8 mouse cellular contexts compared by ENCODE assay signal in the genomic region with DNA sequence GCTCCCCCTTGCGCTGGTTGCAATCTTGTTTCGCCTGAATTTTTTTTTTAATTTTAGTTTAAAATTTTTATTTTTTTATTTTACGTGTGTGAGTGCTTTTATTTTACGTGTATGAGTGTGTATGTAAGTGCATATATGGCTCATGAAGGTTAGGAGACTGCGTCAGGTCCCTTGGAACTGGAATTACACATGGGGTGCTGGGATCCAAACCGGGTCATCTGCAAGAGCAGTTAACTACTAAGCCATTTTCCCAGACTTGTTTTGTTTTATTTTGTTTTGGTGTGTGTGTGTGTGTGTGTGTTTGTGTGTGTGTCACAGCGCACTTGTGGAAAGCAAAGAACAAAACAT. TPM values are rescaled to one million over a fixed set of nuclear protein-coding genes. Genes with fewer than 3 reads are reported as not detected.
DNase-seq lines count a peak whose midpoint lies in the region; ATAC-seq and TF ChIP-seq lines count a peak whose summit lies in the region.

No protein-coding gene starts in this region.

- peaks cover 10% of the 10 kb centered on the region; the same call in 1 of the 2 replicates for H3K36me3 ChIP-seq in heart, embryonic 10.5 days
- H3K36me3 ChIP-seq in CH12.LX (replicated peaks in 1 of 2; ENCODE audit: control insufficient read depth in 1 of 2, insufficient read depth in 1 of 2, low read length in 1 of 2), result peaks cover 0 to 27% of the 10 kb centered on the region in 2 experiments
- no peaks in the 10 kb centered on the region for H3K36me3 ChIP-seq in forebrain, embryonic 16.5 days (ENCODE audit: control insufficient read depth, insufficient read depth)
- no peaks in the 10 kb centered on the region for H3K36me3 ChIP-seq in liver, postnatal 0 days (replicated peaks; ENCODE audit: insufficient read depth, low read length)

- DNase-seq in heart, embryonic 10.5 days (ENCODE audit: low spot score), result no peak
- DNase-seq in heart, postnatal 36 days, result no peak
- no peak for DNase-seq in CH12.LX (ENCODE audit: extremely low read depth)
- DNase-seq in liver, postnatal 0 days, result no peak
- DNase-seq in right cerebral cortex, postnatal 14 days, result no peak
- no peak for DNase-seq in urinary bladder, postnatal 4 days (ENCODE audit: low spot score in 2 of 2)

- in situ Hi-C loops in CH12.LX (cut with MboI; ENCODE audit: low pct_ligation_motif_present, low pct_unique_long_range_greater_than_20kb, low sequenced_read_pairs), result no loop called here

- no peaks in the 10 kb centered on the region for H3K27me3 ChIP-seq in heart, embryonic 10.5 days (ENCODE audit: insufficient read depth, poor library complexity, severe bottlenecking)
- no peaks in the 10 kb centered on the region for H3K27me3 ChIP-seq in CH12.LX (replicated peaks)
- H3K27me3 ChIP-seq in forebrain, embryonic 16.5 days (replicated peaks; ENCODE audit: control insufficient read depth, insufficient read depth, low read length), result no peaks in the 10 kb centered on the region
- H3K27me3 ChIP-seq in liver, postnatal 0 days (ENCODE audit: insufficient read depth, low read length), result no peaks in the 10 kb centered on the region

- TF ChIP-seq CTCF in CH12.LX (conservative IDR thresholded peaks at IDR 0.05 in 1 of 2, IDR thresholded peaks at IDR 0.05 in 1 of 2; ENCODE audit: low read depth in 2 of 2, low read length in 2 of 2), result no peak
- no peak for TF ChIP-seq CTCF in liver, postnatal 0 days (IDR thresholded peaks at IDR 0.05; ENCODE audit: low read depth)

- H3K79me2 ChIP-seq in CH12.LX (replicated peaks; ENCODE audit: control insufficient read depth, extremely low read depth, insufficient read depth, poor library complexity, severe bottlenecking), result peaks cover 13% of the 10 kb centered on the region

- peak; percentile 34 for ATAC-seq in forebrain, embryonic 16.5 days
- ATAC-seq in liver, postnatal 0 days, result no peak
- ATAC-seq in megakaryocyte progenitor cell, adult 5-6 weeks (replicated peaks; ENCODE audit: poor library complexity), result no peak

- TF ChIP-seq RAD21 in CH12.LX (IDR thresholded peaks at IDR 0.05; ENCODE audit: low read depth, low read length), result no peak

- intact Hi-C loops in heart, postnatal 36 days (cut with DNase I), result no loop called here

- H3K4me2 ChIP-seq in CH12.LX (ENCODE audit: insufficient read depth, low read depth, poor library complexity, severe bottlenecking), result peak overlapping the region; percentile 73
- H3K4me2 ChIP-seq in forebrain, embryonic 16.5 days (ENCODE audit: low read length), result peak overlapping the region; percentile 50
- peak overlapping the region; percentile 77 for H3K4me2 ChIP-seq in liver, postnatal 0 days (ENCODE audit: low read depth, low read length)

- no peaks in the 10 kb centered on the region for H3K9me3 ChIP-seq in heart, embryonic 10.5 days
- H3K9me3 ChIP-seq in CH12.LX (replicated peaks; ENCODE audit: low read length), result no peaks in the 10 kb centered on the region
- H3K9me3 ChIP-seq in forebrain, embryonic 16.5 days (ENCODE audit: control insufficient read depth, low read length), result no peaks in the 10 kb centered on the region
- no peaks in the 10 kb centered on the region for H3K9me3 ChIP-seq in liver, postnatal 0 days (ENCODE audit: low read length)

- peak overlapping the region; percentile 92 for H3K27ac ChIP-seq in heart, embryonic 10.5 days
- no peak overlapping the region for H3K27ac ChIP-seq in CH12.LX (ENCODE audit: insufficient read depth, low read depth)
- 0 out of 2 replicates have a peak overlapping the region, but pooled peaks have one; percentile 39 for H3K27ac ChIP-seq in forebrain, embryonic 16.5 days (ENCODE audit: low read length)
- 0 out of 2 replicates have a peak overlapping the region, but pooled peaks have one; percentile 99 for H3K27ac ChIP-seq in liver, postnatal 0 days (ENCODE audit: low read depth)

- H3K4me3 ChIP-seq in heart, embryonic 10.5 days, result peak overlapping the region; percentile 92
- H3K4me3 ChIP-seq in CH12.LX (replicated peaks in 1 of 3; ENCODE audit: low read depth in 2 of 3, low read length in 2 of 3, poor library complexity in 1 of 3), result peak overlapping the region; percentile 87 to 94 (median 88)
- peak overlapping the region; percentile 69 for H3K4me3 ChIP-seq in forebrain, embryonic 16.5 days (replicated peaks; ENCODE audit: low read length)
- H3K4me3 ChIP-seq in liver, postnatal 0 days (ENCODE audit: low read depth, low read length), result peak overlapping the region; percentile 65

- TF ChIP-seq POLR2A in CH12.LX (IDR thresholded peaks at IDR 0.05; ENCODE audit: low read depth, low read length), result no peak

- H3K4me1 ChIP-seq in heart, embryonic 10.5 days, result peaks cover 46% of the 10 kb centered on the region
- peaks cover 6 to 23% of the 10 kb centered on the region in 2 experiments; a peak in 3 of 4 replicates for H3K4me1 ChIP-seq in CH12.LX (ENCODE audit: control insufficient read depth in 1 of 2, insufficient read depth in 2 of 2)
- H3K4me1 ChIP-seq in forebrain, embryonic 16.5 days (replicated peaks; ENCODE audit: control insufficient read depth, insufficient read depth, low read length), result peaks cover 24% of the 10 kb centered on the region
- H3K4me1 ChIP-seq in liver, postnatal 0 days (ENCODE audit: insufficient read depth), result peaks cover 22% of the 10 kb centered on the region

- TF ChIP-seq EP300 in CH12.LX (IDR thresholded peaks at IDR 0.05; ENCODE audit: low read length), result no peak
- TF ChIP-seq EP300 in liver, postnatal 0 days (IDR thresholded peaks at IDR 0.05; ENCODE audit: low read depth), result no peak

- dilution Hi-C loops in CH12.LX (cut with MboI; ENCODE audit: extremely low pct_ligation_motif_present, extremely low pct_unique_long_range_greater_than_20kb, low sequenced_read_pairs), result no loop called here

- H3K9ac ChIP-seq in CH12.LX (ENCODE audit: insufficient read depth, low read depth), result peak overlapping the region; percentile 71
- H3K9ac ChIP-seq in forebrain, embryonic 16.5 days (replicated peaks; ENCODE audit: low read depth, low read length), result peak overlapping the region; percentile 47
- H3K9ac ChIP-seq in liver, postnatal 0 days (replicated peaks), result peak overlapping the region; percentile 78

- 37% methylated on average over 7 of the region's 7 CpGs for WGBS in heart, embryonic 10.5 days
- 37% methylated on average over 7 of the region's 7 CpGs for WGBS in forebrain, embryonic 16.5 days
- 31% methylated on average over 7 of the region's 7 CpGs for WGBS in liver, postnatal 0 days (ENCODE audit: insufficient replicate concordance)

TF ChIP-seq in CH12.LX, 34 proteins besides CTCF, POLR2A, EP300 and RAD21:
- TF ChIP-seq JUND (conservative IDR thresholded peaks at IDR 0.05; ENCODE audit: low read depth, low read length) (no peak), TBP (conservative IDR thresholded peaks at IDR 0.05; ENCODE audit: low read depth, low read length) (no peak; the same call in 1 of the 2 replicates), ZC3H11A (IDR thresholded peaks at IDR 0.05; ENCODE audit: low read depth, low read length) (no peak), NELFE (IDR thresholded peaks at IDR 0.05; ENCODE audit: low read depth, low read length) (no peak), CHD2 (IDR thresholded peaks at IDR 0.05; ENCODE audit: low read length) (no peak)

RNA-seq across cellular contexts. Expression of a gene that starts 0.4 kb away (rescaled TPM):
- 39.7 and 44.0 TPM in 2 replicates for polyA plus RNA-seq in heart, embryonic 10.5 days (2016; fragmentation: Nextera tagmentation; extraction: Ambion mirVana)
- total RNA-seq in heart, postnatal 36 days (2021), result 1 to 10 TPM; 5.6 to 6.5 TPM
- total RNA-seq in CH12.LX (2012; rRNA removed) (31.1 and 34.7 TPM in 2 replicates), CH12.LX (2014; rRNA removed) (19.7 and 21.9 TPM in 2 replicates)
- 37.1 and 40.0 TPM in 2 replicates for polyA plus RNA-seq in CH12.LX (2012; ENCODE audit: insufficient read length, low read depth)
- 47.6 and 49.6 TPM in 2 replicates for polyA plus RNA-seq in forebrain, embryonic 16.5 days (2015; fragmentation: Nextera tagmentation; extraction: Ambion mirVana)
- polyA plus RNA-seq in liver, postnatal 0 days (2015; fragmentation: Nextera tagmentation; extraction: Ambion mirVana), result 10.9 and 12.9 TPM in 2 replicates
- 17.0 and 20.8 TPM in 2 replicates for total RNA-seq in megakaryocyte progenitor cell, adult 5-6 weeks (2015)
- total RNA-seq in megakaryocyte progenitor cell, adult 5-6 weeks (2017), result 10.9 and 11.6 TPM in 2 replicates

RNA-seq across cellular contexts. Expression of a gene that starts 31.8 kb away (rescaled TPM):
- 37.7 and 40.0 TPM in 2 replicates for polyA plus RNA-seq in heart, embryonic 10.5 days (2016; fragmentation: Nextera tagmentation; extraction: Ambion mirVana)
- total RNA-seq in heart, postnatal 36 days (2021), result 10 to 100 TPM; 37.8 to 39.3 TPM
- total RNA-seq in CH12.LX (2012; rRNA removed) (38.6 and 41.2 TPM in 2 replicates), CH12.LX (2014; rRNA removed) (37.5 and 41.6 TPM in 2 replicates)
- 28.4 and 28.5 TPM in 2 replicates for polyA plus RNA-seq in CH12.LX (2012; ENCODE audit: insufficient read length, low read depth)
- 34.3 and 34.7 TPM in 2 replicates for polyA plus RNA-seq in forebrain, embryonic 16.5 days (2015; fragmentation: Nextera tagmentation; extraction: Ambion mirVana)
- polyA plus RNA-seq in liver, postnatal 0 days (2015; fragmentation: Nextera tagmentation; extraction: Ambion mirVana), result 20.0 and 20.5 TPM in 2 replicates
- total RNA-seq in megakaryocyte progenitor cell, adult 5-6 weeks (2015), result 13.2 and 17.6 TPM in 2 replicates
- 15.3 and 16.3 TPM in 2 replicates for total RNA-seq in megakaryocyte progenitor cell, adult 5-6 weeks (2017)

RNA-seq across cellular contexts. Expression of a gene that starts 31.9 kb away (rescaled TPM):
- 97.0 and 141 TPM in 2 replicates for polyA plus RNA-seq in heart, embryonic 10.5 days (2016; fragmentation: Nextera tagmentation; extraction: Ambion mirVana)
- total RNA-seq in heart, postnatal 36 days (2021), result 10 to 100 TPM; 60.2 to 68.3 TPM
- total RNA-seq in CH12.LX (2012; rRNA removed) (66.1 and 70.3 TPM in 2 replicates), CH12.LX (2014; rRNA removed) (40.9 and 42.4 TPM in 2 replicates)
- polyA plus RNA-seq in CH12.LX (2012; ENCODE audit: insufficient read length, low read depth), result 20.8 and 22.9 TPM in 2 replicates
- polyA plus RNA-seq in forebrain, embryonic 16.5 days (2015; fragmentation: Nextera tagmentation; extraction: Ambion mirVana), result 10.1 and 10.6 TPM in 2 replicates
- polyA plus RNA-seq in liver, postnatal 0 days (2015; fragmentation: Nextera tagmentation; extraction: Ambion mirVana), result 168 and 183 TPM in 2 replicates
- total RNA-seq in megakaryocyte progenitor cell, adult 5-6 weeks (2015), result 123 and 129 TPM in 2 replicates
- 70.4 and 103 TPM in 2 replicates for total RNA-seq in megakaryocyte progenitor cell, adult 5-6 weeks (2017)
